Mouse (Mus musculus) megakaryocyte, embryonic 14.5 days (primary cell): ENCODE data around the gene Rnf213.

Source experiments
- FLI1 ChIP-seq: IDR thresholded peaks from 2 replicates; pipeline ENCODE4 v1.6.1; 2012; ENCODE audit warnings: low read length, inconsistent platforms, mixed read lengths
- GATA1 ChIP-seq: IDR thresholded peaks from 3 replicates; pipeline ENCODE4 v1.6.1; 2012; ENCODE audit warnings: mixed read lengths, low read length, inconsistent platforms, borderline replicate concordance

- TF ChIP-seq FLI1 (no peak), GATA1 (no peak)
These were observed 45.8 kb upstream of the Rnf213 start for GRCm38 (mm10) chr11:119347125-119347524.
